Mouse (Mus musculus) cerebellum, postnatal 14 days (tissue): ENCODE results near the gene Ttc36.
"Not testable (repeated sequence)": the region's sequence is repeated elsewhere in the genome, so short reads cannot be mapped to it uniquely, and the experiment has no call there.

Source experiments
- DNase-seq, 2 experiments: peaks; one replicate each; pipeline ENCODE4 v3.0.0; 2021; ENCODE audit warnings: mixed read lengths in 2 of 2

Ttc36 gene

DNA sequence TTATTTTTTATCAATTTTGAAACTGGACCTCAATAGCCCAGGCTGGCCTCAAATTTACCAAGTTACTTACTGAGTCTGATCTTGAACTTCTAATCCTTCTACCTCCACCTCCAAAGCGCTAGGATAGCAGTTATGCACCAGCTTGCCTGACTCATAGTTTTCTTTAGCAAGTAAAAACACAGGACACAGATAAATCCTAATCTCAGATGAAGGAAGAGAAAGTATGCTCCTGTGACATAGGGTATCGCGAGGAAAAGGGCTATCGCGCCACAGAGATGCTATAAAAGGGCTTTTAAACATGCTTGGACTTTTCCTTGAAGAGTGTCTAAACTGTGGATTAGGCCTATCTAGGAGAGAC, 30.5 kb downstream of the Ttc36 start:
- no peak for DNase-seq

DNA sequence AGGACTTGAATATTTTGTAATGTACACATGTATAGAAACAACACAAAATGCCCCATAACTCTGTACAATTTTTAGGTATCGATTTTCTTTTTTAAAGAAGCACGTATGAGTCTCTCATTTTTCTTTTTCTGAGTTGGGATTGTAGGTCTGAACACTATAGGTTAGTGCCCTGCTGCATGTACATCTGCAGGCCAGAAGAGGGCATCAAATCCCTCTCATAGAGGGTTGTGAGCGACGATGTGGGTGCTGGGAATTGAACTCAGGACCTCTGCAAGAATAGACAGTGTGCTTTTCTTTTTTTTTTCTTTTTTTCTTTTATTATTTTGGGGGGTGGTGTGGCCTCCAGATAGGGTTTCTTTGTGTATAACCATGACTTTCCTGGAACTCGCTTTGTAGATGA, 31.5 kb downstream of the Ttc36 start:
- DNase-seq: no peak

DNA sequence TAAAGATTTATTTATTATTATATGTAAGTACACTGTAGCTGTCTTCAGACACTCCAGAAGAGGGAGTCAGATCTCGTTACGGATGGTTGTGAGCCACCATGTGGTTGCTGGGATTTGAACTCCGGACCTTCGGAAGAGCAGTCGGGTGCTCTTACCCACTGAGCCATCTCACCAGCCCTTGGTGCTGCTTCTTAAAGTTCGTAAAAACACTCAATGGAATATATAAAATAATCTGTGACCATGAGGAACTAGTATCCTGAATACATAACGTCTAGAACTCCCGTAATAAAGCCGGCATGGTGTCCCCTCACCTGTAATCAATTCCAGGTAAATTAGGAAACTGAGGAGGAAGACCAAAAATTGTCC, 34.9 kb downstream of the Ttc36 start:
- DNase-seq: not testable (repeated sequence)

DNA sequence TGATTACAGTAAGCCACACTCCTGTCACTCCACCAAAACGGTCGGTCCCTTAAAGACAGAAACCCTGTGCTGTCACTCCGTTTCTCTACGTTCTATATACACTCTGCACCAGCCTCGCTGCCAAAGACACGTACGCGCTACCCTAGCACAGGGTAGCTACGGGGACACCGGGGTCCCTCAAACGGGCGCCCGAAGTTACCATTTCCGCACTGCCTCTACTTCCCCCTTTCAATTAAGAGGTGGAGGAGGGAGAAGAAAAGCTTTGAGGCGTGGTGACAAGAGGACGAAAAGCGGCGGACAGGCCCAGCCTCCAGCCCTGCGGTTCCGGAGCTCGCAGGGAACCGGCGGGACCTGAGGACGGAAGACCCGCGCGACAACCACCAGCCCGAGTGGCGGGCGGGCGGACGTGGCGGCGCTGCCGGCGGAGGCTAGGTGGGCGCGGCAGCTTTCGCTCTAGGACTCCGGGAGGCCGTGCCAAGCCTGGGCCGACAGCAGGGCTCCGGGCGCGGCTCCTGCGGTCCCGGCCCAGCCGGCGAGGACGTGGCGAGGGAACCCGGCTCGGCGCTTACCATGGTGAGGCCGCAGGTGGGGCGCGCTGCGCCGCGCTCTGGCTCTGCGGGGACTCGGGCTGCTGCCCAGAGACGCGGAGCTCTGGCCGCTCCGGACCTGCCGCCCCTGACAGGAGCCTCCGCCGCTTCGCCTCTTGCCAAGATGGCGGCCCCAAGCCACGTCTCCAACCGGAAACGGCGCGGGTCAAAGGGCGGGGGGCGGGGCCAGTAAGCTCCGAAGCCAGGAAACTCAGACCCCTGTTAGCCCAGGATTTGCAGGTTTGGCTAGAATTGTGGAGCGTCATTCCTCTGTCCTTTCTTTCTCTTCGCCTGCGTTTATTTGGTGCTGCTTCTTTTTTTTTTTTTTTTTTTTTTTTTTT, 35.5 kb downstream of the Ttc36 start, which contains the start of the genes Arcn1 and Ift46:
TSS of gene Arcn1 (minus strand) at position 745 of the 928 bp plus-strand sequence.
TSS of gene Ift46 (plus strand) at position 808 of the 928 bp plus-strand sequence.
- peak; percentile 88 to 90 for DNase-seq

DNA sequence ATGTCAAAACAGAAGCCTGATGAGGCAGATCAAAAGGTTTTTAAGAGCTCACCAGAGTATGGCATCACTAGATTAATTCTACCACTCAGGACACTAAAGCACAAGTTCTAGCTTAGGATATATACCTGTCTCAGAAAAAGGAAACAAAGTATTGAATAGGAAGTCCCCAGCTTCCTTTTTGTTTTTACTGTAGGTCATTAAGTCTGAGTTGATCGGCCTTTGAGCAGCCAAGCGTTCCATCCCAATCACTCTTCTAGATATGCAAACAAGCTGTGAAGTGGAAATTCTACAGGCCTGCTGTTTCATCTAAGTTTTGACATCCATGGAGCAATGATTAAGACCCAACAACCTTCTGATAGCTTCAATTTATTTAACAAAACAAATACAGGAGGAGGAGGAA, 42.0 kb downstream of the Ttc36 start:
- DNase-seq: no peak
